7 mouse cellular contexts compared by ENCODE assay signal in genomic region chr11:84957591-84958270, GRCm38 (mm10). TPM values are rescaled to one million over a fixed set of nuclear protein-coding genes. Genes with fewer than 3 reads are reported as not detected.
A peak's percentile ranks its signal among the peaks of the same experiment; 100 is the strongest.
DNase-seq lines count a peak whose midpoint lies in the region; ATAC-seq lines count a peak whose summit lies in the region.

Gene Car4, plus strand, starts transcription at chr11:84957786.

- peak within 1 kb of the TSS; percentile 80 for H3K4me3 ChIP-seq in brown adipose tissue, adult 24 weeks (ENCODE audit: insufficient read depth, low read depth, low read length)
- H3K4me3 ChIP-seq in limb, embryonic 10.5 days = peak within 1 kb of the TSS; percentile 45
- H3K4me3 ChIP-seq in midbrain, embryonic 15.5 days = peak within 1 kb of the TSS; percentile 38

- ATAC-seq in midbrain, embryonic 15.5 days (replicated peaks) = no peak

- no peaks in the 10 kb centered on the region for H3K9me3 ChIP-seq in limb, embryonic 10.5 days (replicated peaks)
- H3K9me3 ChIP-seq in midbrain, embryonic 15.5 days = no peaks in the 10 kb centered on the region

- H3K27me3 ChIP-seq in limb, embryonic 10.5 days (ENCODE audit: low read depth, poor library complexity, severe bottlenecking) = peaks cover 46% of the 10 kb centered on the region
- peaks cover 46% of the 10 kb centered on the region for H3K27me3 ChIP-seq in midbrain, embryonic 15.5 days (replicated peaks)

- H3K4me2 ChIP-seq in midbrain, embryonic 15.5 days = peak within 1 kb of the TSS; percentile 75

- peak within 1 kb of the TSS; percentile 70 for H3K27ac ChIP-seq in brown adipose tissue, adult 24 weeks (replicated peaks; ENCODE audit: low read depth, low read length)
- H3K27ac ChIP-seq in limb, embryonic 10.5 days = no peak within 1 kb of the TSS
- H3K27ac ChIP-seq in midbrain, embryonic 15.5 days = no peak within 1 kb of the TSS

- DNase-seq in cerebellum, postnatal 10 days = peak; percentile 64 to 67
- DNase-seq in heart, adult 18-20 months = peak; percentile 36 to 46
- peak; percentile 52 for DNase-seq in kidney, adult 11 months
- peak; percentile 53 for DNase-seq in limb, embryonic 10.5 days (ENCODE audit: low spot score)
- no peak for DNase-seq in urinary bladder, postnatal 36 days (ENCODE audit: low spot score in 2 of 2)

- WGBS in limb, embryonic 10.5 days = under 1% methylated on average over 49 of the region's 49 CpGs
- WGBS in midbrain, embryonic 15.5 days = under 1% methylated on average over 49 of the region's 49 CpGs

- H3K36me3 ChIP-seq in limb, embryonic 10.5 days = no peaks in the 10 kb centered on the region
- H3K36me3 ChIP-seq in midbrain, embryonic 15.5 days (replicated peaks) = no peaks in the 10 kb centered on the region

- H3K9ac ChIP-seq in midbrain, embryonic 15.5 days = peak within 1 kb of the TSS; percentile 17

- H3K4me1 ChIP-seq in brown adipose tissue, adult 24 weeks (ENCODE audit: control insufficient read depth, insufficient read depth, insufficient read length, low read length) = peaks cover 2% of the 10 kb centered on the region; the same call in 1 of the 2 replicates
- peaks cover 30% of the 10 kb centered on the region for H3K4me1 ChIP-seq in limb, embryonic 10.5 days
- H3K4me1 ChIP-seq in midbrain, embryonic 15.5 days = peaks cover 24% of the 10 kb centered on the region

RNA-seq across cellular contexts. Expression of gene Car4, which starts in this region (rescaled TPM):
- polyA plus RNA-seq in brown adipose tissue, adult 24 weeks (2012; ENCODE audit: insufficient read depth, insufficient read length, missing spikeins) = 26.3 and 58.9 TPM in 2 replicates
- 10 to 100 TPM; 16.9 to 29.0 TPM for total RNA-seq in heart, adult 18-20 months (2021)
- polyA plus RNA-seq in limb, embryonic 10.5 days (2016; fragmentation: Nextera tagmentation; extraction: Ambion mirVana) = 0.20 and 0.97 TPM in 2 replicates
- polyA plus RNA-seq in midbrain, embryonic 15.5 days (2015; fragmentation: Nextera tagmentation; extraction: Ambion mirVana) = 5.3 and 6.0 TPM in 2 replicates

Comparison
In these comparisons a context has a peak if more than half of its experiments do, and no peak if none do; other contexts are left out.
1. Peak in DNase-seq and H3K4me3 ChIP-seq in limb, embryonic 10.5 days; RNA of the gene not detected or under 1 TPM.
2. DNase-seq: peak in cerebellum, postnatal 10 days (2 of 2), heart, adult 18-20 months (2 of 2) and kidney, adult 11 months (single experiment); none in urinary bladder, postnatal 36 days (0 of 2).
3. Peak in every context shown above with its lines, with median percentiles within 50 percentile points of each other: H3K4me3 ChIP-seq.